Mouse (Mus musculus) heart, postnatal 36 days (tissue): Measurements from ENCODE around the gene Znrf2. TPM values are rescaled to one million over a fixed set of nuclear protein-coding genes. Genes with fewer than 3 reads are reported as not detected.
A peak's percentile ranks its signal among the peaks of the same experiment; 100 is the strongest.

ENCODE experiments used
- DNase-seq, 2 experiments: peaks; one replicate each; pipeline ENCODE4 v3.0.0; 2021 to 2022
- intact Hi-C: fragments of 180-260 bp; cut with DNase I; formaldehyde crosslinking; loops from one replicate; pipeline ENCODE4 v1.15.1; 2025
- total RNA-seq, 2 experiments: library from RNA; stranded (reverse); gene quantifications; 2 replicates each; pipeline ENCODE4 v1.2.3; 2021

The Znrf2 gene
- total RNA-seq = 10 to 100 TPM; 16.1 to 18.1 TPM

GRCm38 (mm10) chr6:54816388-54817065 lies at the start of gene Znrf2:
Znrf2 (plus strand) TSS chr6:54816916.
- intact Hi-C loops = loop anchor here (2.0 to 10.0 kb wide), 6 partner anchors 61 to 348 kb away; partner anchors contain the start of genes Fkbp14, Ggct, Nod1 and Plekha8
- peak; percentile 93 to 94 for DNase-seq

DNA sequence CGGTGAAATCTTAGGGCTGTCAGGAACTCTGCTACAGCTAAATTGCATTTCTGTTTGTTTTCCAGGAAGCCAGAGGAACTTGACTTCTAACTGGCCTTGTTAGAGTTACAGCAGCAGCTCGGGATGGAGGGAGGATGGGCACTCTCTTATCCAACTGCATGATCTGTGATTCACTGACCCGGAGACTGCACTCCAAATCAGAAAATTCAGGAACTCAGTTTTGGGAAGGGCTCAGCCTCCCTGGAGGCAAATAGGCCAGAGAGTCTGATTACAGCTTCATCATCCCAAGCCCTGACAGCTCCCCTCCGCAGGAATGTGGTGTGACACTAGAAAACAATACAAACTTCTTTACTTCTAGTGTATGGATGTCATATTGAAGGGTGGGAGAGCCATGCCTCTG lies 49.0 kb upstream of the Znrf2 start:
- no peak for DNase-seq
- intact Hi-C loops = no loop called here

DNA sequence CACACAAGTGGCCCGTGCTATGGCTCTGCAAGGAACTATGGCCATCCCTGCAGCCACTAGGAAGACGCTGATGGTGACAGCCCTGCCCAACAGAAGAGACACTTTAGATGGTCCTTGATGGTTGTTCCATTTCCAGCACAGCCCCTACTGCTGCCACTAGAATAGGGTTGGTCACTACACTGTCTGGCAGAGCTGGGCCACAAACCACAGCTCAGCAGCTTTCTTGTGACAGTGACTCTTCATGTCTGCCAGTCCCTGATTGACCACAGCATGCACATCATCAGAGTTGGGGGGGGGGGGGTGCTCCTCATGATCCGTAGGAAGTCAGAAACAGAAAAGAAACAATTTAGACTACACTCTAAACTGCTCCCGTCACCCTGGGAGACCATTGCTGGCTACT lies 46.0 kb upstream of the Znrf2 start:
- intact Hi-C loops = no loop called here
- DNase-seq = no peak

DNA sequence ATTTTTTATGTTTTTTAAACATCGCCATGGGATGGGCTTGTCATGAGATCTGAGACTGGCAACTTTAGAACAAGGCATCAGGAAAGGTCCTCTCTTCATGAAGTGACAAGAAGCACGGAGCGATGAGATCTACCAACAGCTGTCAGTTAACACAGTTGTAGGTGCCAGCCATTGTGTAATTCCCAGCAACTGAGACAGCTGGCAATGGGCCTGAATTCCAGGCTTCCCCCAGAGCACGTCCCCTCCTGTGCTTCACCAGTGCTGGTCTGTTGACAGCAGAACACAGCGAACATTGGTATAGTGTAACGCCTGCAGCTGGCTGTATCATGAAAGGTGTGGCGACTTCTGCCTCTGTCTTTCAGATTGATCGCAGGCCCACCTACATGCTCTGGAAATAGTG lies 45.5 kb upstream of the Znrf2 start:
- DNase-seq = peak; percentile 48 to 49
- intact Hi-C loops = no loop called here

DNA sequence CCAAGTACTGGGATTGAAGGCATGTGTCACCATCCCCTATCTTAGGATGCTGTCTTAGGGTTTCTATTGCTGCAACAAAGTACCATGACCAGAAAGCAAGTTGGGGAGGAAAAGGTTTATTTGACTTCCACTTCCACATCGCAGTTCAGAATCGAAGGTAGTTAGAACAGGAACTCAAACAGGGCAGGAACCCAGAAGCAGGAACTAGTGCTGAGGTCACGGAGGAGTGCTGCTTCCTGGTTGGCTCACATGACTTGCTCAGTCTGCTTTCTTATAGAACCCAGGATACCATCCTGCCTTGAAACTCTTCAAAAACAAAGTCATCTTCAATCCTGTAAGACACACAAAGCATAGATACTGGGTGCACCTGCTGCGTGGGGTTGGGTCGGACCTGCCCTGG lies 44.6 kb upstream of the Znrf2 start:
- intact Hi-C loops = no loop called here
- DNase-seq = no peak

GRCm38 (mm10) chr6:54775739-54776138 lies 41.0 kb upstream of the Znrf2 start:
- intact Hi-C loops = no loop called here
- DNase-seq = no peak

DNA sequence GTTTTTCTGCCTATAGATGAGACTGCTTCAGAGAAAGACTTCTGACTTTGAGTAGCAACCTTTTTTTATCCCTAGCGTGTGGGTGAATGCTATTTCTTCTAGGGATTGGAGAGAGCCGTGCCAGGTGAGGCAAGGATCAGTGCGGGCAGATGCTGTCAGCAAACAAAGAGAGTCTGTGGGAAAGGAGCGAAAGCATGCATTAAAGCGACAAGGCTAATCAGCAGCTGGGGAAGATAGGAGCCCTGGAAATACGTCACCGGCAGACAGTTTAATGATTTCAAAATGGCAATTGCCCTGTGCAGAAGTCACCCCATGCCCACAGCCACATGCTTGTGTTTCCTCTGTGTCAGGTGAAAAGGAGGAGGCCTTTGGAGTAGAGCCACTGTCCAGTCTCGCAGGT lies 39.1 kb upstream of the Znrf2 start:
- DNase-seq = no peak
- intact Hi-C loops = no loop called here

DNA sequence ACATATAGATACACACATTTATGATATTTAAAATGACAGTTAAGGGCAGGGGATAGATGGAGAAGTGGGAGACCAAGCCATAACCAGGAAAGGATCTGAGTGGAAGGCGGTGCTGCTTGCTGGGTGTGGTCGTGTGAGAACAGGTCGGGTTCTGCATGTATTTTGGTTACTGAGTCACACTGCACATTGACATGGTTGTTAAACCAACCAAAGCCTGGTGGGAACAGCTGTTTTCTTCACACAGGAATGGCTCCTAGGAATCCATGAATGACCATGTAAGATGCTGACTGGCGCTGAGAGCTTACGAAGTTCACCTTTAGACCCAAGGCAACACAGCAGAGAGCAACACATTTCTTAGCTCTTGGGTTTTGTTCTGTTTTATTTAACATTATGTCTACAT lies 36.7 kb upstream of the Znrf2 start:
- DNase-seq = no peak
- intact Hi-C loops = no loop called here

GRCm38 (mm10) chr6:54780569-54781304 lies 36.0 kb upstream of the Znrf2 start:
- no peak for DNase-seq
- intact Hi-C loops = no loop called here

DNA sequence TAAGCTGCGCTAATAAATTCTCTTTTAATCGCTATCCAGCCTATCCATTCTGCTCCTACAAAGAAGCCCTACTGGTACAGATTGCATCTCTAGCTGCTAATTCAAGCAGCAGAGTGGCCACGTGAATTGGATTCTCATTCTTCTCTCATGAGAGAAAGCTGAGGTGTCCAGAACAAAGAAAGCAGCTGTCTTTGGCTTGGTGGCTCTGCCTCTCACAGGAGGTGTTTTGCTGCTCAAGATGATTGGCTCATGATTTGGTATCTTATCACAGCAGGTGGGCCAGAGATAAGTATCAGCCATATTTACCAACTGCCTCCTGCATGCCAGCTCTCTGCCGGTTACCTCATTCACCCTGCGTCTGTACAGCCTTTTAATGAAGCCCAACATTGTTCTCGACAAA lies 34.8 kb upstream of the Znrf2 start:
- intact Hi-C loops = no loop called here

GRCm38 (mm10) chr6:54785098-54785730 lies 31.5 kb upstream of the Znrf2 start:
- intact Hi-C loops = no loop called here
- DNase-seq = no peak

More for the DNA sequence above, 34.8 kb upstream of the Znrf2 start:
- DNase-seq = no peak

- DNase-seq = no peak
- intact Hi-C loops = no loop called here
Measured at GRCm38 (mm10) chr6:54786766-54787165, 29.9 kb upstream of the Znrf2 start.

DNA sequence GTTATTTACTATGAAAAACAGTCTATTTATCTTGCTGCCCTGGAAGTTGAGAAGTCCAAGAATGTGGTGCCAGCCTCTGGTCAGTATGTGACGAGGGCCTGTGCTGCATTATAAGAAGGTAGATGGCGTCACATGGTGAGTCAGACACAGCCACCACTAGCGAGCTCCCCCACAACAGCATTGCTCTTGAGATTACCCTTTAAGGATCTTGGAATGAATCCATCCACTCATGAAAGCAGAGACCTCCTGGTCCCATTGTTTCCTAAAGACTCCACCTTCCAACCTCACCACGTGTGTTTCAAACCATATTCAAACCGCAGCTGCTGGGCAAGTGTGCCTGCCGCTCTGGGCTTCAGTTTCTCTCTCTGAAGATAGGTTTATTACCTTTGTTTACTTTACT lies 28.2 kb upstream of the Znrf2 start:
- DNase-seq = no peak
- intact Hi-C loops = no loop called here

DNA sequence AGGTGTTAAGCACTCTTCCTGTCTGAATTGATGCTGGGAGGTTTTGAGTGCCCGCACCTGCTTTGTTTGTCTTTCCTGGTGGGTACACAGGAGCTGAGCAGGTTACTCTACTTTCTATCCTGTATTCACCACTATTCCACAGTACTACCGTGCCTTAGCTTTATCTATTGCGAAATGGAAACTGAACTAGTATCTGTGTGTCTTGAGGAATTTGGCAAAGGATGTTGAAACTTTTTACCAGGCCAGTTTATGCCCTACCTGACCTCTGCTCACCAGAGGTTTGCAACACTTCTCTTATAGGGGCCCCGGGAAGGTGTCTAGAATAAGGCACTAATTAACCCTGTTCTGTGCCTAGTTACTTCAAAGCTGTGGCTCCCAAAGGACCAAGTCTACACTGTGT lies 27.6 kb upstream of the Znrf2 start:
- no peak for DNase-seq
- intact Hi-C loops = no loop called here

DNA sequence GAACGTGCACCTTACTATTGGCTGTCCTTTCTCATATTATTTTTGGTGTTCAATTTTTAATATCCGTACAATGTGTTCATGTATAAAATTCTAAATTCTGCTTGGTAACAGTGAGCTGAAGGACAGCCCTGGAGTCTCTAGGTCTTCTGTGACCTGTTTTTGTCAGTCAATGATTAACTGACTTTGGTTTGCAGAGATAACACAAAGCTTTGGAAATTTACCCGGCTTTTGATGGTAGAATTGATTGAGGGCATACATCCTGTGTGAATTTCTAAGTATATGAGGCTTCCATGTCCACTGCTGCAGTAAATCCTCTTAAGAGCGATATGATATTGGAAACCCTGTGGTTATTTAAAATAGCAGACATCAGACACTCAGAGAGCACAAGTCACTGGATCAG lies 26.6 kb upstream of the Znrf2 start:
- intact Hi-C loops = no loop called here

GRCm38 (mm10) chr6:54793853-54794252 lies 22.9 kb upstream of the Znrf2 start:
- intact Hi-C loops = no loop called here
- no peak for DNase-seq

More for the DNA sequence above, 26.6 kb upstream of the Znrf2 start:
- no peak for DNase-seq

DNA sequence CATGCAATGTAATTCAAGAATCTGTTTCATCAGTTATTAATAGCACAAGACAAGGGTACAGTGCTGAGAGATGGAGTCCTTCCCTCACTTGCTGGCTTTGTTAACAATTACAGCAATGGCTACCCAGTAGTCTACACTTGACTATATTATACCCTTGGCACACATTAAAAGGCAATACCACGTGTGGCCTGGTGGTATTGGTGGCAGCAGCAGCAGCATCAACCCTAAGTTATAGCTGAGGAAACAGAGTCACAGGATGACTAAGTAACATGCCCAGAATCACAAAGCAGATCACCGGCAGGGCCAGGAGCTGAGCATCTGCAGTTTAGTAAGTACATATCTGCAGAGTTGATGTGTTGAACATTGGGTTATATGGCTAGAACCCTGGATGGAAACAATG lies 22.3 kb upstream of the Znrf2 start:
- intact Hi-C loops = no loop called here
- no peak for DNase-seq

DNA sequence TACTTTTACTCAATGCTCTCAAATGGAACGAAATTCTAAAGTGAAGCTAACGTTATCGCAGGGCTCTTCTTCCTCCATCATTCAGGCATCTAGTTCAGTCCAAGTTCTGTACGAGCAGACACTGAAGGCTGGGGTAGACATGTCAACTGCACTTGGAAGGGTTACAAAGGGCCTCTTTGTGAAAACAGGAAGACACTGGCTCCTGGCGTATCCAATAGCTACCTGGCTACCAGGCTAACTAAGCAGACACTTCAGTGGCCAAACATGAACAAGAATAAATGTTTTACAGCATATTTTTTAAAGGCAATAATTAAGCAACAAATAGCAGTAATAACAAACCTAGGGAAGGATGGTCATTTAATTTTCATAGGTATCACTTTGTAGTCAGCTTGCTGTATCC lies 21.7 kb upstream of the Znrf2 start:
- intact Hi-C loops = no loop called here
- no peak for DNase-seq

DNA sequence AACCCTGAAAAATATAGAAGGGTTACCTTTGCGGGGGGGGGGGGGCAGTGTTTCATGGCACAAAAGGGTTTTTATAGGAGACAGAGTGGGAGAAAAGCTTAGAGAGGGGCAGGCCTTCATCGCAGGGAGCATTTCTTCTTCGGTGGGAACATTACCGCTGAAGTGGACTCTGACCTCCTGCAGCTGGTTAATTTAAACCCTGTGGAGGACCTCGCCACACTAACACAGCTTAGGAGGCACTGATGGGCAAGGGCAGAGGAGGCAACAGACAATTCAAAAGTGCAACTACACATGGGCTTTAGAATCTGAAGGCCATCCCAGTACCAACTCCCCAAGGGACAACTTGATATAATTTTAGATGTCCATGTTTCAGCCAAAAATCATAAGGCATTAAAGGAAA lies 20.7 kb upstream of the Znrf2 start:
- intact Hi-C loops = no loop called here
- DNase-seq = no peak

DNA sequence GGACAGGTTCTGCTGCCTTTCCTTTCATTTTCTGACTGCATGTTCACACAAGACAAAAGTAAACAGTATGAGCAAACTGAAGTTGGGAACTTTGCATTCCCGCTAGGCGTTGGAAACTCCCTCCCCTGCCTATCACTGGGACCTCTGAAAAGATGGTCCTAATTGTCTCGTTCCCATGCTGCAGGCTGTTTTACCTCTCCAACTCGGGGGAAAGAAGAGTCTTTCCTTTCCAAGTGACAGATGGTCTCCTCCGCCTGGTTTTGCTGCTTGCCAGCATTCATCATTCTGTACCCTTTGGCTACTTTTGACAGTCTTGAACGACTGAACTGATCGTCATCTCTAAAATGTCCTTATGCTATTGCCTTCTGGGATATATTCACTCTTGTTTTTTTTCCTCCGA lies 14.4 kb upstream of the Znrf2 start:
- no peak for DNase-seq
- intact Hi-C loops = no loop called here

- DNase-seq = no peak
- intact Hi-C loops = no loop called here
Measured at GRCm38 (mm10) chr6:54804066-54804864, 12.5 kb upstream of the Znrf2 start.
